Mouse (Mus musculus): ENCODE data around the gene Bsph1. TPM values are rescaled to one million over a fixed set of nuclear protein-coding genes. Genes with fewer than 3 reads are reported as not detected.
"Not testable (repeated sequence)": the region's sequence is repeated elsewhere in the genome, so short reads cannot be mapped to it uniquely, and the experiment has no call there.

Gene Bsph1
- not detected for total RNA-seq (2021)

- intact Hi-C loops (cut with DNase I); DNase-seq: not testable (repeated sequence)
These were observed at the start of gene Bsph1 for GRCm38 (mm10) chr7:13450541-13450940. TSS of gene Bsph1 (plus strand) at chr7:13450841.

DNA sequence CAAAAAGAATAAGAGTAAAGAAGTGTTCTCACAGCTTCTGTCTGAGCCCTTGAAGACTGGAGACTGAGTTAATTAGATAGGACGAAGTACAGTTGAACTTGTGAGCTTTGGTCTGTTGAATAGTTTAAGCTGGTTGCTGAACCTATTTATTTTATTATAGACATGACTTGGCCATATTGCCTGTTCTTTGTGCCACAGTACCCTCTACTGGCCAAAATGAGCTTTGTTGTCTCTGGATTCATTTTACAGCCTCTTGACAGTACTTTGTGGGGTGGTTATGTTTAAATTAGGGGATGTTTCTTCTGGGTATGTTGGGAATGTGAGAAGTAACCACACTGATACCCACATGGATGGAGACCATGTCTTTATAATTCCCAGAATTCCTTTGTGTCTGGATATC, 60.9 kb downstream of the Bsph1 start:
- intact Hi-C loops (cut with DNase I), result no loop called here
- DNase-seq, result no peak

Other genes starting within 250 kb of the Bsph1 start
- gene Vmn1r89, start 237.8 kb upstream of the Bsph1 start, total RNA-seq (2021), result not detected
- gene Lig1, start 173.6 kb upstream of the Bsph1 start, total RNA-seq (2021), result 10 to 100 TPM; 21.1 to 24.0 TPM
- gene Zswim9, start 172.1 kb upstream of the Bsph1 start, total RNA-seq (2021), result 10 to 100 TPM; 18.6 to 18.7 TPM
- 1 to 10 TPM in 1 of 2 experiments, under 1 TPM in 1; 0.95 to 1.3 TPM for gene Pla2g4c, start 126.2 kb upstream of the Bsph1 start, total RNA-seq (2021)
- gene Cabp5, start 52.7 kb upstream of the Bsph1 start, total RNA-seq (2021), result 1 to 10 TPM in 1 of 2 experiments, under 1 TPM in 1; 0.64 to 1.2 TPM
- not detected for gene Bsph2, start 120.2 kb downstream of the Bsph1 start, total RNA-seq (2021)
- gene Sult2a5, start 173.1 kb downstream of the Bsph1 start, total RNA-seq (2021), result not detected

Measured in left cerebral cortex, postnatal 4 days (tissue).